Mouse (Mus musculus) intestine, postnatal 0 days (tissue): ENCODE data around the gene Dennd6a. TPM values are rescaled to one million over a fixed set of nuclear protein-coding genes. Genes with fewer than 3 reads are reported as not detected.

ENCODE experiments used
- ATAC-seq: fragments of 200-750 bp; cut with Nextera tagmentation; 2 replicates; pipeline ENCODE4 v1.8.0; 2017; ENCODE audit warnings: mild to moderate bottlenecking, moderate TSS enrichment, moderate library complexity
- H3K27ac ChIP-seq: fragments of 300-500 bp; sonication (generic); 2 replicates; pipeline ENCODE4 v1.5.1; 2014; ENCODE audit warnings: mild to moderate bottlenecking, low read depth, low read length, moderate library complexity
- H3K27me3 ChIP-seq: fragments of 300-500 bp; sonication (generic); replicated peaks from 2 replicates; pipeline ENCODE4 v1.6.1; 2014; ENCODE audit warnings: low read length, mixed read lengths; ENCODE audit not compliant: control insufficient read depth, insufficient read depth
- H3K36me3 ChIP-seq: fragments of 300-500 bp; sonication (generic); 2 replicates; pipeline ENCODE4 v1.6.1; 2014; ENCODE audit warnings: mild to moderate bottlenecking, moderate library complexity; ENCODE audit not compliant: control insufficient read depth, insufficient read depth
- H3K4me1 ChIP-seq: fragments of 300-500 bp; sonication (generic); replicated peaks from 2 replicates; pipeline ENCODE4 v1.6.1; 2014; ENCODE audit warnings: antibody characterized with exemption, low read length, mixed read lengths; ENCODE audit not compliant: control insufficient read depth, insufficient read depth
- H3K4me2 ChIP-seq: fragments of 300-500 bp; sonication (generic); replicated peaks from 2 replicates; pipeline ENCODE4 v1.6.1; 2014; ENCODE audit warnings: low read depth, mild to moderate bottlenecking, moderate library complexity
- H3K4me3 ChIP-seq: fragments of 300-500 bp; sonication (generic); 2 replicates; pipeline ENCODE4 v1.5.1; 2014; ENCODE audit warnings: low read depth, low read length
- H3K9ac ChIP-seq: fragments of 300-500 bp; sonication (generic); 2 replicates; pipeline ENCODE4 v1.6.1; 2014; ENCODE audit warnings: mild to moderate bottlenecking, low read depth, low read length
- H3K9me3 ChIP-seq: fragments of 300-500 bp; sonication (generic); 2 replicates; pipeline ENCODE4 v1.6.1; 2016; ENCODE audit warnings: mixed run types; ENCODE audit not compliant: control insufficient read depth
- CTCF ChIP-seq: sonication (generic); IDR thresholded peaks from 2 replicates; pipeline ENCODE4 v1.5.1; 2016; ENCODE audit warnings: low read depth, mild to moderate bottlenecking, control low read depth, antibody characterized with exemption, moderate library complexity
- WGBS: fragments of 180-500 bp; shearing (Covaris S2); extraction: QIAGEN DNeasy Blood & Tissue Kit; methylation state at CpG from one replicate; pipeline ENCODE4 v1.1.7; 2014; 5-methylcytosine and 5-hydroxymethylcytosine counted together
- polyA plus RNA-seq: library from polyadenylated mRNA; unstranded; fragments of >200 nt; fragmentation: Nextera tagmentation; extraction: Ambion mirVana; gene quantifications from 2 replicates; pipeline ENCODE4 v1.2.1, GENCODE M21; 2015

Gene Dennd6a
- polyA plus RNA-seq, 1 experiment from 2014 or later = 31.6 TPM

GRCm38 (mm10) chr14:26547516-26548488 lies 25.9 kb upstream of the Dennd6a start:
- H3K4me3 ChIP-seq = no peak overlapping the region
- no peaks in the 10 kb centered on the region for H3K36me3 ChIP-seq
- no peaks in the 10 kb centered on the region for H3K9me3 ChIP-seq
- 47% methylated on average over 10 of the region's 10 CpGs for WGBS
- peak; percentile 83 for ATAC-seq
- no peaks in the 10 kb centered on the region for H3K4me1 ChIP-seq
- no peak overlapping the region for H3K27ac ChIP-seq
- no peak overlapping the region for H3K4me2 ChIP-seq
- TF ChIP-seq CTCF = no peak
- H3K9ac ChIP-seq = no peak overlapping the region
- no peaks in the 10 kb centered on the region for H3K27me3 ChIP-seq

- Histone ChIP-seq H3K36me3 (no peaks in the 10 kb centered on the region), H3K9ac (no peak overlapping the region), H3K4me3 (no peak overlapping the region), H3K9me3 (no peaks in the 10 kb centered on the region), H3K27ac (no peak overlapping the region), H3K27me3 (no peaks in the 10 kb centered on the region), H3K4me2 (no peak overlapping the region), H3K4me1 (no peaks in the 10 kb centered on the region)
- WGBS = 90% methylated on average over 8 of the region's 8 CpGs
- no peak for TF ChIP-seq CTCF
- no peak for ATAC-seq
Measured at GRCm38 (mm10) chr14:26550712-26551111, 22.9 kb upstream of the Dennd6a start.

GRCm38 (mm10) chr14:26552441-26552840 lies 21.2 kb upstream of the Dennd6a start:
- Histone ChIP-seq H3K9ac (no peak overlapping the region), H3K36me3 (no peaks in the 10 kb centered on the region), H3K9me3 (no peaks in the 10 kb centered on the region), H3K4me2 (no peak overlapping the region), H3K27ac (no peak overlapping the region), H3K27me3 (no peaks in the 10 kb centered on the region), H3K4me1 (no peaks in the 10 kb centered on the region), H3K4me3 (no peak overlapping the region)
- ATAC-seq = no peak
- TF ChIP-seq CTCF = no peak
- 85% methylated on average over 2 of the region's 2 CpGs for whole genome bisulfite sequencing

GRCm38 (mm10) chr14:26552853-26553252 lies 20.8 kb upstream of the Dennd6a start:
- no peak for TF ChIP-seq CTCF
- Histone ChIP-seq H3K27me3 (no peaks in the 10 kb centered on the region), H3K4me3 (no peak overlapping the region), H3K9me3 (no peaks in the 10 kb centered on the region), H3K4me1 (no peaks in the 10 kb centered on the region), H3K9ac (no peak overlapping the region), H3K27ac (no peak overlapping the region), H3K36me3 (no peaks in the 10 kb centered on the region), H3K4me2 (no peak overlapping the region)
- WGBS = 64% methylated on average over 3 of the region's 3 CpGs
- no peak for ATAC-seq

- no peak for TF ChIP-seq CTCF
- H3K36me3 ChIP-seq = no peaks in the 10 kb centered on the region
- WGBS = 26% methylated on average over 1 of the region's 1 CpGs
- no peak for ATAC-seq
- 0 out of 2 replicates have a peak, but pooled peaks cover 5% of the 10 kb centered on the region for H3K9me3 ChIP-seq
- no peaks in the 10 kb centered on the region for H3K4me1 ChIP-seq
- no peak overlapping the region for H3K4me2 ChIP-seq
- H3K27me3 ChIP-seq = no peaks in the 10 kb centered on the region
- no peak overlapping the region for H3K9ac ChIP-seq
- H3K27ac ChIP-seq = no peak overlapping the region
- H3K4me3 ChIP-seq = no peak overlapping the region
Measured at GRCm38 (mm10) chr14:26557581-26557980, 16.1 kb upstream of the Dennd6a start.

- no peak overlapping the region for H3K4me3 ChIP-seq
- no peak for TF ChIP-seq CTCF
- H3K9me3 ChIP-seq = 0 out of 2 replicates have a peak, but pooled peaks cover 5% of the 10 kb centered on the region
- WGBS = 90% methylated on average over 7 of the region's 7 CpGs
- no peaks in the 10 kb centered on the region for H3K27me3 ChIP-seq
- no peak for ATAC-seq
- H3K36me3 ChIP-seq = no peaks in the 10 kb centered on the region
- H3K9ac ChIP-seq = no peak overlapping the region
- no peak overlapping the region for H3K4me2 ChIP-seq
- no peak overlapping the region for H3K27ac ChIP-seq
- no peaks in the 10 kb centered on the region for H3K4me1 ChIP-seq
Measured at GRCm38 (mm10) chr14:26558536-26558935, 15.1 kb upstream of the Dennd6a start.
